Mouse (Mus musculus): ENCODE measurements around the gene Tmem252. TPM values are rescaled to one million over a fixed set of nuclear protein-coding genes. Genes with fewer than 3 reads are reported as not detected.

The Tmem252 gene
- polyA plus RNA-seq, 1 experiment from 2014 or later: 7.2 TPM

GRCm38 (mm10) chr19:24652342-24653019 is 21.3 kb upstream of the Tmem252 start:
- no peaks in the 10 kb centered on the region for H3K27me3 ChIP-seq (replicated peaks)
- no peak overlapping the region for H3K4me2 ChIP-seq
- H3K27ac ChIP-seq: no peak overlapping the region
- ATAC-seq (ENCODE audit: insufficient read depth, low FRiP score, low read depth): no peak
- no peak overlapping the region for H3K9ac ChIP-seq
- no peaks in the 10 kb centered on the region for H3K36me3 ChIP-seq
- H3K9me3 ChIP-seq: no peaks in the 10 kb centered on the region
- no peak overlapping the region for H3K4me3 ChIP-seq (replicated peaks)
- WGBS: 38% methylated on average over 6 of the region's 6 CpGs
- no peaks in the 10 kb centered on the region for H3K4me1 ChIP-seq

- no peak overlapping the region for H3K9ac ChIP-seq
- H3K4me1 ChIP-seq: no peaks in the 10 kb centered on the region
- H3K27me3 ChIP-seq (replicated peaks): no peaks in the 10 kb centered on the region
- no peak overlapping the region for H3K4me2 ChIP-seq
- WGBS: 56% methylated on average over 9 of the region's 9 CpGs
- no peaks in the 10 kb centered on the region for H3K9me3 ChIP-seq
- no peak for ATAC-seq (ENCODE audit: insufficient read depth, low FRiP score, low read depth)
- no peak overlapping the region for H3K4me3 ChIP-seq (replicated peaks)
- no peak overlapping the region for H3K27ac ChIP-seq
- no peaks in the 10 kb centered on the region for H3K36me3 ChIP-seq
Measured at GRCm38 (mm10) chr19:24653230-24653799, 20.5 kb upstream of the Tmem252 start.

GRCm38 (mm10) chr19:24656981-24657380 is 16.8 kb upstream of the Tmem252 start:
- H3K4me1 ChIP-seq: no peaks in the 10 kb centered on the region
- no peaks in the 10 kb centered on the region for H3K27me3 ChIP-seq (replicated peaks)
- no peak for ATAC-seq (ENCODE audit: insufficient read depth, low FRiP score, low read depth)
- no peaks in the 10 kb centered on the region for H3K9me3 ChIP-seq
- no peaks in the 10 kb centered on the region for H3K36me3 ChIP-seq
- WGBS: 73% methylated on average over 3 of the region's 3 CpGs
- H3K9ac ChIP-seq: no peak overlapping the region
- no peak overlapping the region for H3K4me2 ChIP-seq
- H3K4me3 ChIP-seq (replicated peaks): no peak overlapping the region
- no peak overlapping the region for H3K27ac ChIP-seq

- 79% methylated on average over 2 of the region's 2 CpGs for WGBS
- no peak overlapping the region for H3K27ac ChIP-seq
- no peaks in the 10 kb centered on the region for H3K27me3 ChIP-seq (replicated peaks)
- no peak overlapping the region for H3K9ac ChIP-seq
- H3K36me3 ChIP-seq: no peaks in the 10 kb centered on the region
- H3K9me3 ChIP-seq: no peaks in the 10 kb centered on the region
- H3K4me1 ChIP-seq: no peaks in the 10 kb centered on the region
- no peak overlapping the region for H3K4me3 ChIP-seq (replicated peaks)
- no peak for ATAC-seq (ENCODE audit: insufficient read depth, low FRiP score, low read depth)
- no peak overlapping the region for H3K4me2 ChIP-seq
Measured at GRCm38 (mm10) chr19:24662346-24662745, 11.5 kb upstream of the Tmem252 start.

- H3K4me2 ChIP-seq: no peak overlapping the region
- H3K4me1 ChIP-seq: no peaks in the 10 kb centered on the region
- H3K9me3 ChIP-seq: no peaks in the 10 kb centered on the region
- H3K27me3 ChIP-seq (replicated peaks): no peaks in the 10 kb centered on the region
- H3K27ac ChIP-seq: no peak overlapping the region
- no peak overlapping the region for H3K4me3 ChIP-seq (replicated peaks)
- 79% methylated on average over 11 of the region's 11 CpGs for WGBS
- no peak overlapping the region for H3K9ac ChIP-seq
- ATAC-seq (ENCODE audit: insufficient read depth, low FRiP score, low read depth): no peak
- H3K36me3 ChIP-seq: no peaks in the 10 kb centered on the region
Measured at GRCm38 (mm10) chr19:24665771-24666170, 8.0 kb upstream of the Tmem252 start.

GRCm38 (mm10) chr19:24667527-24667926 is 6.3 kb upstream of the Tmem252 start:
- 70% methylated on average over 3 of the region's 3 CpGs for WGBS
- H3K4me3 ChIP-seq (replicated peaks): no peak overlapping the region
- H3K36me3 ChIP-seq: no peaks in the 10 kb centered on the region
- H3K27me3 ChIP-seq (replicated peaks): no peaks in the 10 kb centered on the region
- no peak for ATAC-seq (ENCODE audit: insufficient read depth, low FRiP score, low read depth)
- H3K4me2 ChIP-seq: no peak overlapping the region
- no peak overlapping the region for H3K9ac ChIP-seq
- H3K4me1 ChIP-seq: no peaks in the 10 kb centered on the region
- no peaks in the 10 kb centered on the region for H3K9me3 ChIP-seq
- no peak overlapping the region for H3K27ac ChIP-seq

GRCm38 (mm10) chr19:24671571-24671970 is 2.2 kb upstream of the Tmem252 start:
- no peaks in the 10 kb centered on the region for H3K9me3 ChIP-seq
- H3K27me3 ChIP-seq (replicated peaks): no peaks in the 10 kb centered on the region
- no peak overlapping the region for H3K4me3 ChIP-seq (replicated peaks)
- no peaks in the 10 kb centered on the region for H3K36me3 ChIP-seq
- WGBS: 66% methylated on average over 3 of the region's 3 CpGs
- H3K9ac ChIP-seq: no peak overlapping the region
- no peak overlapping the region for H3K27ac ChIP-seq
- no peak overlapping the region for H3K4me2 ChIP-seq
- no peaks in the 10 kb centered on the region for H3K4me1 ChIP-seq
- ATAC-seq (ENCODE audit: insufficient read depth, low FRiP score, low read depth): no peak

GRCm38 (mm10) chr19:24672366-24672960 is 1.3 kb upstream of the Tmem252 start:
- no peak for ATAC-seq (ENCODE audit: insufficient read depth, low FRiP score, low read depth)

GRCm38 (mm10) chr19:24673331-24673730 is 477 bp upstream of the Tmem252 start:
- Histone ChIP-seq H3K27ac (no peak overlapping the region), H3K4me3 (replicated peaks) (no peak overlapping the region), H3K4me2 (no peak overlapping the region), H3K9ac (no peak overlapping the region), H3K27me3 (replicated peaks) (no peaks in the 10 kb centered on the region), H3K4me1 (no peaks in the 10 kb centered on the region), H3K9me3 (no peaks in the 10 kb centered on the region), H3K36me3 (no peaks in the 10 kb centered on the region)
- no peak for ATAC-seq (ENCODE audit: insufficient read depth, low FRiP score, low read depth)
- WGBS: 69% methylated on average over 10 of the region's 10 CpGs

More at GRCm38 (mm10) chr19:24672366-24672960, 1.3 kb upstream of the Tmem252 start:
- Histone ChIP-seq H3K9ac (no peak overlapping the region), H3K4me1 (no peaks in the 10 kb centered on the region), H3K27ac (no peak overlapping the region), H3K36me3 (no peaks in the 10 kb centered on the region), H3K4me2 (no peak overlapping the region), H3K4me3 (replicated peaks) (no peak overlapping the region), H3K9me3 (no peaks in the 10 kb centered on the region), H3K27me3 (replicated peaks) (no peaks in the 10 kb centered on the region)
- 46% methylated on average over 10 of the region's 10 CpGs for whole genome bisulfite sequencing

GRCm38 (mm10) chr19:24676429-24676828 is 2.6 kb downstream of the Tmem252 start:
- WGBS: 83% methylated on average over 7 of the region's 7 CpGs
- Histone ChIP-seq H3K27me3 (replicated peaks) (no peaks in the 10 kb centered on the region), H3K36me3 (no peaks in the 10 kb centered on the region), H3K9me3 (no peaks in the 10 kb centered on the region), H3K4me2 (no peak overlapping the region), H3K27ac (no peak overlapping the region), H3K4me1 (no peaks in the 10 kb centered on the region), H3K4me3 (replicated peaks) (no peak overlapping the region), H3K9ac (no peak overlapping the region)
- no peak for ATAC-seq (ENCODE audit: insufficient read depth, low FRiP score, low read depth)

- no peak overlapping the region for H3K4me3 ChIP-seq (replicated peaks)
- 0 out of 2 replicates have a peak, but pooled peaks cover 3% of the 10 kb centered on the region for H3K36me3 ChIP-seq
- no peaks in the 10 kb centered on the region for H3K27me3 ChIP-seq (replicated peaks)
- H3K9me3 ChIP-seq: no peaks in the 10 kb centered on the region
- H3K4me2 ChIP-seq: no peak overlapping the region
- no peaks in the 10 kb centered on the region for H3K4me1 ChIP-seq
- H3K9ac ChIP-seq: no peak overlapping the region
- WGBS: 66% methylated on average over 8 of the region's 8 CpGs
- no peak overlapping the region for H3K27ac ChIP-seq
- ATAC-seq (ENCODE audit: insufficient read depth, low FRiP score, low read depth): no peak
Measured at GRCm38 (mm10) chr19:24677242-24677984, 3.6 kb downstream of the Tmem252 start.
